Mouse (Mus musculus): ENCODE results near the gene Fgfrl1. TPM values are rescaled to one million over a fixed set of nuclear protein-coding genes. Genes with fewer than 3 reads are reported as not detected.

The Fgfrl1 gene
- 2.3 and 2.9 TPM in 2 replicates for polyA plus RNA-seq (2015; fragmentation: Nextera tagmentation; extraction: Ambion mirVana)

- WGBS (ENCODE audit: insufficient replicate concordance) = 1% methylated on average over 15 of the region's 18 CpGs
- Histone ChIP-seq H3K4me1 (ENCODE audit: control insufficient read depth, low read depth, low read length) (peaks cover 35% of the 10 kb centered on the region), H3K4me2 (ENCODE audit: low read depth, low read length) (peak within 1 kb of the TSS; percentile 82), H3K36me3 (ENCODE audit: control insufficient read depth, insufficient read depth) (no peaks in the 10 kb centered on the region), H3K4me3 (ENCODE audit: low read depth, low read length) (peak within 1 kb of the TSS; percentile 75), H3K9ac (ENCODE audit: low read depth, low read length) (peak within 1 kb of the TSS; percentile 54), H3K27me3 (ENCODE audit: control insufficient read depth, insufficient read depth, low read depth, low read length) (no peaks in the 10 kb centered on the region), H3K9me3 (replicated peaks; ENCODE audit: control insufficient read depth, low read length) (no peaks in the 10 kb centered on the region), H3K27ac (ENCODE audit: low read length) (no peak within 1 kb of the TSS)
- peak; percentile 10; the same call in 1 of the 2 replicates for ATAC-seq (ENCODE audit: low read depth)
These were observed at the start of gene Fgfrl1 for GRCm38 (mm10) chr5:108692271-108692670. Gene Fgfrl1, plus strand, starts transcription at chr5:108692382.

GRCm38 (mm10) chr5:108643674-108644073, 48.5 kb upstream of the Fgfrl1 start:
- ATAC-seq (ENCODE audit: low read depth) = peak; percentile 52; the same call in 1 of the 2 replicates
- H3K9ac ChIP-seq (ENCODE audit: low read depth, low read length) = no peak overlapping the region
- 55% methylated on average over 2 of the region's 2 CpGs for WGBS (ENCODE audit: insufficient replicate concordance)
- H3K4me2 ChIP-seq (ENCODE audit: low read depth, low read length) = no peak overlapping the region
- no peak overlapping the region for H3K27ac ChIP-seq (ENCODE audit: low read length)
- no peaks in the 10 kb centered on the region for H3K27me3 ChIP-seq (ENCODE audit: control insufficient read depth, insufficient read depth, low read depth, low read length)
- H3K4me1 ChIP-seq (ENCODE audit: control insufficient read depth, low read depth, low read length) = no peaks in the 10 kb centered on the region; the same call in 1 of the 2 replicates
- H3K9me3 ChIP-seq (replicated peaks; ENCODE audit: control insufficient read depth, low read length) = no peaks in the 10 kb centered on the region
- H3K4me3 ChIP-seq (ENCODE audit: low read depth, low read length) = no peak overlapping the region
- 0 out of 2 replicates have a peak, but pooled peaks cover 4% of the 10 kb centered on the region for H3K36me3 ChIP-seq (ENCODE audit: control insufficient read depth, insufficient read depth)

- 86% methylated on average over 9 of the region's 9 CpGs for WGBS (ENCODE audit: insufficient replicate concordance)
- no peaks in the 10 kb centered on the region for H3K9me3 ChIP-seq (replicated peaks; ENCODE audit: control insufficient read depth, low read length)
- no peaks in the 10 kb centered on the region; the same call in 1 of the 2 replicates for H3K4me1 ChIP-seq (ENCODE audit: control insufficient read depth, low read depth, low read length)
- H3K4me2 ChIP-seq (ENCODE audit: low read depth, low read length) = no peak overlapping the region
- no peak overlapping the region for H3K4me3 ChIP-seq (ENCODE audit: low read depth, low read length)
- no peak for ATAC-seq (ENCODE audit: low read depth)
- H3K9ac ChIP-seq (ENCODE audit: low read depth, low read length) = no peak overlapping the region
- no peaks in the 10 kb centered on the region for H3K27me3 ChIP-seq (ENCODE audit: control insufficient read depth, insufficient read depth, low read depth, low read length)
- peaks cover 4% of the 10 kb centered on the region; the same call in 1 of the 2 replicates for H3K36me3 ChIP-seq (ENCODE audit: control insufficient read depth, insufficient read depth)
- no peak overlapping the region for H3K27ac ChIP-seq (ENCODE audit: low read length)
These were observed 46.4 kb upstream of the Fgfrl1 start for GRCm38 (mm10) chr5:108645651-108646342.

- H3K9ac ChIP-seq (ENCODE audit: low read depth, low read length) = no peak overlapping the region
- no peak overlapping the region for H3K4me3 ChIP-seq (ENCODE audit: low read depth, low read length)
- no peak overlapping the region for H3K4me2 ChIP-seq (ENCODE audit: low read depth, low read length)
- H3K36me3 ChIP-seq (ENCODE audit: control insufficient read depth, insufficient read depth) = peaks cover 4% of the 10 kb centered on the region; the same call in 1 of the 2 replicates
- no peaks in the 10 kb centered on the region for H3K27me3 ChIP-seq (ENCODE audit: control insufficient read depth, insufficient read depth, low read depth, low read length)
- no peak overlapping the region for H3K27ac ChIP-seq (ENCODE audit: low read length)
- 75% methylated on average over 3 of the region's 3 CpGs for WGBS (ENCODE audit: insufficient replicate concordance)
- ATAC-seq (ENCODE audit: low read depth) = no peak
- H3K9me3 ChIP-seq (replicated peaks; ENCODE audit: control insufficient read depth, low read length) = no peaks in the 10 kb centered on the region
- no peaks in the 10 kb centered on the region; the same call in 1 of the 2 replicates for H3K4me1 ChIP-seq (ENCODE audit: control insufficient read depth, low read depth, low read length)
These were observed 45.9 kb upstream of the Fgfrl1 start for GRCm38 (mm10) chr5:108646343-108646660.

GRCm38 (mm10) chr5:108647311-108647710, 44.9 kb upstream of the Fgfrl1 start:
- H3K36me3 ChIP-seq (ENCODE audit: control insufficient read depth, insufficient read depth) = peaks cover 5% of the 10 kb centered on the region; the same call in 1 of the 2 replicates
- H3K27me3 ChIP-seq (ENCODE audit: control insufficient read depth, insufficient read depth, low read depth, low read length) = no peaks in the 10 kb centered on the region
- no peak for ATAC-seq (ENCODE audit: low read depth)
- no peak overlapping the region for H3K4me2 ChIP-seq (ENCODE audit: low read depth, low read length)
- no peak overlapping the region for H3K4me3 ChIP-seq (ENCODE audit: low read depth, low read length)
- WGBS (ENCODE audit: insufficient replicate concordance) = 75% methylated on average over 2 of the region's 2 CpGs
- no peak overlapping the region for H3K27ac ChIP-seq (ENCODE audit: low read length)
- no peak overlapping the region for H3K9ac ChIP-seq (ENCODE audit: low read depth, low read length)
- no peaks in the 10 kb centered on the region; the same call in 1 of the 2 replicates for H3K4me1 ChIP-seq (ENCODE audit: control insufficient read depth, low read depth, low read length)
- H3K9me3 ChIP-seq (replicated peaks; ENCODE audit: control insufficient read depth, low read length) = no peaks in the 10 kb centered on the region

- ATAC-seq (ENCODE audit: low read depth) = no peak
These were observed 44.2 kb upstream of the Fgfrl1 start for GRCm38 (mm10) chr5:108647820-108648465.

GRCm38 (mm10) chr5:108648937-108649576, 43.1 kb upstream of the Fgfrl1 start:
- H3K9ac ChIP-seq (ENCODE audit: low read depth, low read length) = no peak overlapping the region
- no peak for ATAC-seq (ENCODE audit: low read depth)

More at GRCm38 (mm10) chr5:108647820-108648465, 44.2 kb upstream of the Fgfrl1 start:
- H3K4me3 ChIP-seq (ENCODE audit: low read depth, low read length) = no peak overlapping the region
- H3K9ac ChIP-seq (ENCODE audit: low read depth, low read length) = no peak overlapping the region
- peaks cover 6% of the 10 kb centered on the region; the same call in 1 of the 2 replicates for H3K36me3 ChIP-seq (ENCODE audit: control insufficient read depth, insufficient read depth)
- 74% methylated on average over 2 of the region's 2 CpGs for WGBS (ENCODE audit: insufficient replicate concordance)
- H3K27ac ChIP-seq (ENCODE audit: low read length) = no peak overlapping the region
- no peak overlapping the region for H3K4me2 ChIP-seq (ENCODE audit: low read depth, low read length)
- no peaks in the 10 kb centered on the region; the same call in 1 of the 2 replicates for H3K4me1 ChIP-seq (ENCODE audit: control insufficient read depth, low read depth, low read length)
- H3K27me3 ChIP-seq (ENCODE audit: control insufficient read depth, insufficient read depth, low read depth, low read length) = no peaks in the 10 kb centered on the region
- no peaks in the 10 kb centered on the region for H3K9me3 ChIP-seq (replicated peaks; ENCODE audit: control insufficient read depth, low read length)

GRCm38 (mm10) chr5:108650341-108650740, 41.8 kb upstream of the Fgfrl1 start:
- H3K4me3 ChIP-seq (ENCODE audit: low read depth, low read length) = no peak overlapping the region
- no peaks in the 10 kb centered on the region for H3K9me3 ChIP-seq (replicated peaks; ENCODE audit: control insufficient read depth, low read length)
- H3K4me1 ChIP-seq (ENCODE audit: control insufficient read depth, low read depth, low read length) = no peaks in the 10 kb centered on the region
- no peaks in the 10 kb centered on the region for H3K27me3 ChIP-seq (ENCODE audit: control insufficient read depth, insufficient read depth, low read depth, low read length)
- no peak overlapping the region for H3K4me2 ChIP-seq (ENCODE audit: low read depth, low read length)
- no peak overlapping the region for H3K27ac ChIP-seq (ENCODE audit: low read length)
- H3K9ac ChIP-seq (ENCODE audit: low read depth, low read length) = no peak overlapping the region
- WGBS (ENCODE audit: insufficient replicate concordance) = 74% methylated on average over 7 of the region's 7 CpGs
- no peak for ATAC-seq (ENCODE audit: low read depth)
- H3K36me3 ChIP-seq (ENCODE audit: control insufficient read depth, insufficient read depth) = peaks cover 22% of the 10 kb centered on the region

More at GRCm38 (mm10) chr5:108648937-108649576, 43.1 kb upstream of the Fgfrl1 start:
- no peaks in the 10 kb centered on the region for H3K27me3 ChIP-seq (ENCODE audit: control insufficient read depth, insufficient read depth, low read depth, low read length)
- H3K4me1 ChIP-seq (ENCODE audit: control insufficient read depth, low read depth, low read length) = no peaks in the 10 kb centered on the region
- no peak overlapping the region for H3K4me3 ChIP-seq (ENCODE audit: low read depth, low read length)
- no peak overlapping the region for H3K4me2 ChIP-seq (ENCODE audit: low read depth, low read length)
- H3K9me3 ChIP-seq (replicated peaks; ENCODE audit: control insufficient read depth, low read length) = no peaks in the 10 kb centered on the region
- 81% methylated on average over 11 of the region's 11 CpGs for WGBS (ENCODE audit: insufficient replicate concordance)
- peaks cover 15% of the 10 kb centered on the region for H3K36me3 ChIP-seq (ENCODE audit: control insufficient read depth, insufficient read depth)
- no peak overlapping the region for H3K27ac ChIP-seq (ENCODE audit: low read length)
